Mouse (Mus musculus) embryonic facial prominence, embryonic 11.5 days (tissue): ENCODE measurements around the gene Asphd2. TPM values are rescaled to one million over a fixed set of nuclear protein-coding genes. Genes with fewer than 3 reads are reported as not detected.

Source experiments
- ATAC-seq: fragments of 200-750 bp; cut with Nextera tagmentation; replicated peaks from 2 replicates; pipeline ENCODE4 v1.8.0; 2017; ENCODE audit warnings: low read depth; ENCODE audit not compliant: insufficient number of reproducible peaks, low FRiP score, low TSS enrichment
- DNase-seq: peaks from one replicate; pipeline ENCODE4 v3.0.0-alpha.2; 2015; ENCODE audit warnings: low spot score
- H3K27ac ChIP-seq: fragments of 300-500 bp; sonication (generic); replicated peaks from 2 replicates; pipeline ENCODE4 v1.5.1; 2014; ENCODE audit warnings: mild to moderate bottlenecking, low read depth, low read length, control low read depth
- H3K27me3 ChIP-seq: fragments of 300-500 bp; sonication (generic); 2 replicates; pipeline ENCODE4 v1.6.1; 2014; ENCODE audit warnings: mild to moderate bottlenecking, low read length, moderate library complexity, mixed read lengths; ENCODE audit not compliant: control insufficient read depth, insufficient read depth
- H3K36me3 ChIP-seq: fragments of 300-500 bp; sonication (generic); replicated peaks from 2 replicates; pipeline ENCODE4 v1.6.1; 2014; ENCODE audit warnings: low read depth, mild to moderate bottlenecking, low read length, moderate library complexity, mixed read lengths; ENCODE audit not compliant: control insufficient read depth, insufficient read depth
- H3K4me1 ChIP-seq: fragments of 300-500 bp; sonication (generic); 2 replicates; pipeline ENCODE4 v1.6.1; 2014; ENCODE audit warnings: low read length, mixed read lengths; ENCODE audit not compliant: control insufficient read depth, insufficient read depth
- H3K4me2 ChIP-seq: fragments of 300-500 bp; sonication (generic); 2 replicates; pipeline ENCODE4 v1.6.1; 2014; ENCODE audit warnings: low read depth, mild to moderate bottlenecking, control low read depth, low read length, moderate library complexity
- H3K4me3 ChIP-seq: fragments of 300-500 bp; sonication (generic); 2 replicates; pipeline ENCODE4 v1.5.1; 2014; ENCODE audit warnings: low read depth, low read length, control low read depth
- H3K9ac ChIP-seq: fragments of 300-500 bp; sonication (generic); replicated peaks from 2 replicates; pipeline ENCODE4 v1.6.1; 2014; ENCODE audit warnings: mild to moderate bottlenecking, control low read depth, low read length
- H3K9me3 ChIP-seq: fragments of 300-500 bp; sonication (generic); replicated peaks from 2 replicates; pipeline ENCODE4 v1.6.1; 2016; ENCODE audit warnings: mild to moderate bottlenecking, low read length, inconsistent platforms, mixed read lengths; ENCODE audit not compliant: control insufficient read depth
- WGBS: fragments of 180-500 bp; shearing (Covaris S2); extraction: QIAGEN DNeasy Blood & Tissue Kit; methylation state at CpG from one replicate; pipeline ENCODE4 v1.1.7; 2014; 5-methylcytosine and 5-hydroxymethylcytosine counted together
- polyA plus RNA-seq: library from polyadenylated mRNA; unstranded; fragments of >200 nt; fragmentation: Nextera tagmentation; extraction: Ambion mirVana; gene quantifications from 2 replicates; pipeline ENCODE4 v1.2.1, GENCODE M21; 2014

Asphd2 gene
- polyA plus RNA-seq, 1 experiment from 2014 or later, result 31.6 TPM

- Histone ChIP-seq H3K4me3 (no peak overlapping the region), H3K4me2 (no peak overlapping the region), H3K9me3 (no peaks in the 10 kb centered on the region), H3K4me1 (no peaks in the 10 kb centered on the region), H3K36me3 (no peaks in the 10 kb centered on the region), H3K9ac (no peak overlapping the region), H3K27ac (no peak overlapping the region), H3K27me3 (no peaks in the 10 kb centered on the region)
- ATAC-seq, result no peak
- 71% methylated on average over 3 of the region's 3 CpGs for WGBS
- no peak for DNase-seq
Observed at GRCm38 (mm10) chr5:112402437-112402836, 7.8 kb upstream of the Asphd2 start.

GRCm38 (mm10) chr5:112399284-112399683 lies 4.6 kb upstream of the Asphd2 start:
- Histone ChIP-seq H3K4me1 (no peaks in the 10 kb centered on the region; the same call in 1 of the 2 replicates), H3K4me3 (no peak overlapping the region), H3K9ac (no peak overlapping the region), H3K36me3 (no peaks in the 10 kb centered on the region), H3K27me3 (no peaks in the 10 kb centered on the region), H3K4me2 (no peak overlapping the region), H3K9me3 (no peaks in the 10 kb centered on the region), H3K27ac (no peak overlapping the region)
- DNase-seq (peak; percentile 18), ATAC-seq (no peak)
- 66% methylated on average over 10 of the region's 10 CpGs for WGBS

- ATAC-seq, result no peak
- WGBS, result 52% methylated on average over 18 of the region's 18 CpGs
- H3K27ac ChIP-seq, result peak overlapping the region; percentile 61; the same call in 1 of the 2 replicates
- DNase-seq, result peak; percentile 73
- no peaks in the 10 kb centered on the region for H3K9me3 ChIP-seq
- no peaks in the 10 kb centered on the region for H3K27me3 ChIP-seq
- H3K9ac ChIP-seq, result no peak overlapping the region
- no peak overlapping the region for H3K4me2 ChIP-seq
- H3K36me3 ChIP-seq, result no peaks in the 10 kb centered on the region
- H3K4me1 ChIP-seq, result peaks cover 4% of the 10 kb centered on the region
- no peak overlapping the region for H3K4me3 ChIP-seq
Observed at GRCm38 (mm10) chr5:112396066-112396465, 1.4 kb upstream of the Asphd2 start.

GRCm38 (mm10) chr5:112394415-112394763 lies 277 bp downstream of the Asphd2 start:
- Histone ChIP-seq H3K27me3 (no peaks in the 10 kb centered on the region), H3K4me2 (peak overlapping the region; percentile 87), H3K9me3 (no peaks in the 10 kb centered on the region), H3K9ac (peak overlapping the region; percentile 77), H3K27ac (no peak overlapping the region), H3K36me3 (no peaks in the 10 kb centered on the region; the same call in 1 of the 2 replicates), H3K4me3 (peak overlapping the region; percentile 56), H3K4me1 (peaks cover 4% of the 10 kb centered on the region)
- ATAC-seq (peak; percentile 84), DNase-seq (no peak)
- WGBS, result under 1% methylated on average over 21 of the region's 28 CpGs

GRCm38 (mm10) chr5:112393741-112394414 lies 788 bp downstream of the Asphd2 start:
- Histone ChIP-seq H3K27me3 (no peaks in the 10 kb centered on the region), H3K9me3 (no peaks in the 10 kb centered on the region), H3K4me2 (peak overlapping the region; percentile 87), H3K27ac (no peak overlapping the region), H3K4me3 (peak overlapping the region; percentile 56), H3K9ac (peak overlapping the region; percentile 77), H3K4me1 (peaks cover 4% of the 10 kb centered on the region), H3K36me3 (no peaks in the 10 kb centered on the region; the same call in 1 of the 2 replicates)
- DNase-seq (no peak), ATAC-seq (peak; percentile 12; the same call in 1 of the 2 replicates)
- 9% methylated on average over 18 of the region's 18 CpGs for WGBS

- Histone ChIP-seq H3K4me1 (peaks cover 4% of the 10 kb centered on the region), H3K9me3 (no peaks in the 10 kb centered on the region), H3K4me3 (no peak overlapping the region), H3K27me3 (no peaks in the 10 kb centered on the region), H3K27ac (no peak overlapping the region), H3K36me3 (no peaks in the 10 kb centered on the region; the same call in 1 of the 2 replicates), H3K4me2 (no peak overlapping the region), H3K9ac (no peak overlapping the region)
- DNase-seq (no peak), ATAC-seq (no peak)
- WGBS, result 67% methylated on average over 27 of the region's 27 CpGs
Observed at GRCm38 (mm10) chr5:112391676-112392323, 2.9 kb downstream of the Asphd2 start.

- 49% methylated on average over 16 of the region's 16 CpGs for WGBS
- H3K4me3 ChIP-seq, result no peak overlapping the region
- DNase-seq, result no peak
- H3K4me2 ChIP-seq, result no peak overlapping the region
- no peaks in the 10 kb centered on the region for H3K27me3 ChIP-seq
- H3K36me3 ChIP-seq, result no peaks in the 10 kb centered on the region; the same call in 1 of the 2 replicates
- H3K27ac ChIP-seq, result no peak overlapping the region
- H3K9ac ChIP-seq, result no peak overlapping the region
- H3K4me1 ChIP-seq, result peaks cover 4% of the 10 kb centered on the region
- no peak for ATAC-seq
- no peaks in the 10 kb centered on the region for H3K9me3 ChIP-seq
Observed at GRCm38 (mm10) chr5:112391002-112391401, 3.7 kb downstream of the Asphd2 start.

GRCm38 (mm10) chr5:112389352-112389751 lies 5.3 kb downstream of the Asphd2 start:
- 82% methylated on average over 9 of the region's 9 CpGs for WGBS
- DNase-seq, result no peak
- Histone ChIP-seq H3K4me2 (no peak overlapping the region), H3K9me3 (no peaks in the 10 kb centered on the region), H3K27me3 (no peaks in the 10 kb centered on the region), H3K4me3 (no peak overlapping the region), H3K4me1 (peaks cover 4% of the 10 kb centered on the region), H3K27ac (no peak overlapping the region), H3K36me3 (no peaks in the 10 kb centered on the region; the same call in 1 of the 2 replicates), H3K9ac (no peak overlapping the region)
- no peak for ATAC-seq
